Mouse (Mus musculus) adrenal gland, postnatal 14 days (tissue): ENCODE measurements at regions not wholly inside any gene's neighbourhood (a gene's known extent, or its start where the extent isn't known, plus 50 kb on each side); places are given as distances from the start of the nearest gene placed in this dataset.

ENCODE experiments used
- DNase-seq: peaks from one replicate; pipeline ENCODE4 v3.0.0; 2021; ENCODE audit warnings: mixed read lengths

- DNase-seq = no peak
Observed at GRCm38 (mm10) chr14:17234898-17235297, 415.9 kb upstream of the Rarb start.

- DNase-seq = no peak
Observed at GRCm38 (mm10) chr14:17211502-17211901, 392.5 kb upstream of the Rarb start.

- DNase-seq = no peak
Observed at GRCm38 (mm10) chr14:17205691-17206090, 386.7 kb upstream of the Rarb start.

GRCm38 (mm10) chr14:17203251-17204015 lies 384.5 kb upstream of the Rarb start:
- DNase-seq = no peak

- no peak for DNase-seq
Observed at GRCm38 (mm10) chr14:17192953-17193352, 374.0 kb upstream of the Rarb start.

- no peak for DNase-seq
Observed at GRCm38 (mm10) chr14:17173218-17173617, 354.3 kb upstream of the Rarb start.

- DNase-seq = peak; percentile 88
Observed at GRCm38 (mm10) chr14:17172330-17173110, 353.6 kb upstream of the Rarb start.

GRCm38 (mm10) chr14:17171896-17172295 lies 352.9 kb upstream of the Rarb start:
- no peak for DNase-seq

GRCm38 (mm10) chr14:17158324-17158723 lies 339.4 kb upstream of the Rarb start:
- DNase-seq = no peak

- DNase-seq = no peak
Observed at GRCm38 (mm10) chr14:17156402-17156954, 337.5 kb upstream of the Rarb start.

GRCm38 (mm10) chr14:17120679-17121078 lies 301.7 kb upstream of the Rarb start:
- DNase-seq = no peak

- DNase-seq = no peak
Observed at GRCm38 (mm10) chr14:17106668-17107067, 287.7 kb upstream of the Rarb start.

GRCm38 (mm10) chr14:17102486-17102885 lies 283.5 kb upstream of the Rarb start:
- no peak for DNase-seq

GRCm38 (mm10) chr14:17090573-17090937 lies 271.6 kb upstream of the Rarb start:
- DNase-seq = no peak

GRCm38 (mm10) chr14:17089640-17090572 lies 270.9 kb upstream of the Rarb start:
- no peak for DNase-seq

GRCm38 (mm10) chr14:17089089-17089634 lies 270.2 kb upstream of the Rarb start:
- no peak for DNase-seq

GRCm38 (mm10) chr14:17087828-17088227 lies 268.9 kb upstream of the Rarb start:
- DNase-seq = no peak

- no peak for DNase-seq
Observed at GRCm38 (mm10) chr14:17083907-17084306, 265.0 kb upstream of the Rarb start.

GRCm38 (mm10) chr14:17081904-17082303 lies 262.9 kb upstream of the Rarb start:
- DNase-seq = no peak

- no peak for DNase-seq
Observed at GRCm38 (mm10) chr14:17079513-17079912, 260.6 kb upstream of the Rarb start.

- DNase-seq = no peak
Observed at GRCm38 (mm10) chr14:17061358-17061757, 242.4 kb upstream of the Rarb start.

GRCm38 (mm10) chr14:17058438-17058837 lies 239.5 kb upstream of the Rarb start:
- no peak for DNase-seq
